Mouse (Mus musculus) kidney, postnatal 4 days (tissue): ENCODE results near the gene Tspan32.

Experiments used
- DNase-seq, 2 experiments: peaks; one replicate each; pipeline ENCODE4 v3.0.0; 2021; ENCODE audit warnings: mixed read lengths in 2 of 2

Tspan32 gene

DNA sequence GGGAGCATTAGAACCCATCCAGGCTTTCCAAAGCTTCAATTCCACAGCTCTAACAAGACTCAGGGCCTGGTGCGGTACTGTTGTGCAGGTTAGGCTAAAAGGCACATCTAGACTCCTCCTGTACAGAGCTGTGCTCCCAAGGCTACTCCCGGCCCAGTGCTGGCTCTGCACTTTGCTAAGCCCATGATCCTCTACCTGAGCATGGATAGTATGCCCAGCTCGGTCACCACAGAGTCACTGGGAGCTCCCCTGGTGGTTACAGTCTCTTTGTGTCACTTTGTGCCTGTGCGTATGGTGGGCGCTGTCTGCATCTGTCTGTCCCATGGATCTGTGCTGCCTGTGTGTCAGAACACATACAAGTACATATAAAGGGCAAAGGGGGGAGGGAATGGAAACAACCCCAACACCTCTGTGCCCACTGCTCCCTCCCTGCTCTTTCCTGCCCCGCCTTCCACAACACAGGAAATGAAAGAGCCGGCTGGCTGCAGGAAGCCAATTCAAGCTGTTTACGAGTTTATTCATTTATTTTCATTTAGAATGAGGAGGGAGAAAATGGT is 3.6 kb downstream of the Tspan32 start:
- peak; percentile 61 to 79 for DNase-seq

DNA sequence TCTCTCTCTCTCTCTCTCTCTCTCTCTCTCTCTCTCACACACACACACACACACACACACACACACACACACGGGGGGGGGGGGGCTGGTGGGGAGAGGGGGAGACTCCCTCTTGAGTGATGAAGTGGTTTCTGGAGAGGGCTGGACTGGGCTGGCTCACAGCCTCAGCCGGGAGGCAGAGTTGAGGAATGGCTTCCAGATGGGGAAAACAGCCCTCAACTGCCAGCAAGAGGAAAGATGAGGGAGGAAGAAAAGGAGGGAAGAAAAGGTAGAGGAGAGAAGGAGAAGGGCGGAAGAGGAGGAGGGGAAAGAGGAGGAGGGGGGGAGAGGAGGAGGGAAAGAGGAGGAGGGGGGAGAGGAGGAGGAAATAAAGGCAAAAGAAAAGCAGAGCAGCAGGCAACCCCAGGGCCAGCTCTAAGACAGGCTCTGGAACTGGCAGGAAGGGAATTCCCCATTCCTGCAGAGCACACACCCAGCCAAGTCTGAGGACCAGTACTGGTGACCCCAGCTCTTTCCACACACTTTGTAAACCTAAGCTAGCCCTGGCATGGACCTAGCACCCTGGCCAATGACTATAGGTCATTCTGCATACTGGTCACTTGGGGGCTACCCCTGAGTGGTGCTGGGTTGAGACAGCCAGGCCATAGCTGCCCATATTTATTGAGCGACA is 4.3 kb downstream of the Tspan32 start:
- peak; percentile 58 to 74 for DNase-seq

GRCm38 (mm10) chr7:143009996-143010395 is 5.2 kb downstream of the Tspan32 start:
- DNase-seq, result no peak

DNA sequence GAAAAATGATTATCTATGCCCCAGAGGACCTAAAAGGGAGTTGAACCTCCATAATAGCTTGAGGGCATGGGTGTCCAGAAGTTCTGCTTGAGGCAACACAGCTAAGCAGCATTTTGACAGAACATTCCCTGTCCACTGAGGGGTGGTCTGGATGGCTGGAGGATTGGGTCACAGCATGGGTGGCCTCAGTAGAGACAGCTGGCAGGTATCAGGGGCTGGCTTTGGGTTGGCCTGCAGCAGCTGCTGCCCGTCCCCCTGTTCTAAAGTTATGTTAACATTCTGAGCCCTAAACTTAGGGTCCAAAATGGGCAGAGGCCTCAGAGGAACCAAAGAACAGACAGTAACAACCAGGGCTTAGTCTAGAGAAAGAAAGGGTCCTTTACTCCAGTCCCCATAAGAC is 6.4 kb downstream of the Tspan32 start:
- no peak for DNase-seq

- DNase-seq, result peak; percentile 31 to 47
Observed at GRCm38 (mm10) chr7:143012230-143012875, 7.5 kb downstream of the Tspan32 start.

DNA sequence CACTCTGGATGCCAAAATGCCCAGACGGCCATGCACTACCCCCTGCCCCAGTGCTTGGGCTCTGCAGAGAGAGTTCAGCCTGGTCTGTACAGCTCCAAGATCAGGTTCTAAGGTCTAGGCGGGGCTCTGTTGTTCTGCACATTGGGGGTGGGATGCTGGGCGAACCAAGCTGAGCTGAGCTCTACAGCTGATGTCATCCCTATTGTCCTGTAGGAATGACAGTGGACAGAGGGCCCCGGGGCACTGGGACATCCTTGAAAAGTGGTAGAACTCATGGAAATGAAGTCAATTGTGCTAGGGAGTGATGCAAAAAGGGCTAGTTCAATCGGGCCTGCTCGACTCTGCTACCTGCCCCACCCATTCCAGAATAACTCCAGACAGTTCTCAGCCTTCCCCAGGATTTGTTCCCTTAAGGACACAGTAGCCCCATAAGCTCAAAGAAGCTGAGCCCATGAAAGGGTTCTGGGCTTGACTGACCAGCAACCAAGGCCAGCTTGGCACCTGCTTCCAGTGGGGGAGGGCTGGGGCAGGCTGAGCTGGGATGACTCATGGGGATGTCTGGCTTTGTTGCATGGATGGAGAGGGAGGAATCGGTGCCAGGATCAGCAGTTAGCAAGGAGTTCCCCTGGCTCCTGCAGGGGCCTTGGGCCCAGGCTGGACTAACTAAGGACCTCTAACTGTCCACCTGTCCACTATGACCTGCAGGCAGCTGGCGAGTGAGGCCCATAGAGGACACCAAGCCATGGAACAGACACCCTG is 8.8 kb downstream of the Tspan32 start:
- peak; percentile 37 to 56 for DNase-seq

DNA sequence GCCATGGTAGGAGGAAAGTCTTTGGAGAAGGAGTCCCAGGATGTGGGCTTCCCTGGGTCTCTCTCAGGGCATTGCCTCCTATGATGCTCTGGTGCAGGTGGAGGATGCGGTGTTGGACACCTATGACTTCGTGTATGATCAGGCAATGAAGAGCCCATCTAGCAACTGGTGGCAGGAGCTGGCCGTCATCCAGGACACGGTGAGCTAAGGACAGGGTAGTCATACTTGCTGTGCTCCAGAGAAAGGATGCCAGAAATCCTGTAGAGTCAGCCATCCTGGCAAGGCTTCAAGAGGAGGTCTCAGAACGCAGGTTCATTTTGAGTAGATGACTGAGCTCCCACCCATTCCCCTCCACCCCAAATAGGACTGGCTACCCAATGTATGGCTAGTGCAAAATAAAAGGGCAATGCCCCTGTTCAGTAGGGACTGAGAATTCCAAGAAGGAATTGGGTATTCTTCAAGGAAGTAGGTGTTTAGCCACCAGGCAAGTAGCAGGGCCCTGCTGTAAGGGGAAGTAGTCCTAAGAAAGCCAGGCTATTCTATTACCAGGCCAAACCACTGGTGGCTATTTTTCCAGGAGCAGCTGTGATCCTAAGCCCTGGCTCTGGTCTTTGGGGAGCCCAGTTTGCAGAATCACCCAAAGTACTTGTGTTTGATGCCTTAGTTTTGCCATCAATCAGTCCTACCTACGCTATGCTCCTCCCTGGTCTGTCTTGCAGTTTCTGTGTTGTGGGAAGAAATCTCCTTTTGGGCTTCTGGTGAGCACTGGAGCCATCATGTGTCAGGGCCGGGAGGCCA is 10.2 kb downstream of the Tspan32 start:
- no peak for DNase-seq

DNA sequence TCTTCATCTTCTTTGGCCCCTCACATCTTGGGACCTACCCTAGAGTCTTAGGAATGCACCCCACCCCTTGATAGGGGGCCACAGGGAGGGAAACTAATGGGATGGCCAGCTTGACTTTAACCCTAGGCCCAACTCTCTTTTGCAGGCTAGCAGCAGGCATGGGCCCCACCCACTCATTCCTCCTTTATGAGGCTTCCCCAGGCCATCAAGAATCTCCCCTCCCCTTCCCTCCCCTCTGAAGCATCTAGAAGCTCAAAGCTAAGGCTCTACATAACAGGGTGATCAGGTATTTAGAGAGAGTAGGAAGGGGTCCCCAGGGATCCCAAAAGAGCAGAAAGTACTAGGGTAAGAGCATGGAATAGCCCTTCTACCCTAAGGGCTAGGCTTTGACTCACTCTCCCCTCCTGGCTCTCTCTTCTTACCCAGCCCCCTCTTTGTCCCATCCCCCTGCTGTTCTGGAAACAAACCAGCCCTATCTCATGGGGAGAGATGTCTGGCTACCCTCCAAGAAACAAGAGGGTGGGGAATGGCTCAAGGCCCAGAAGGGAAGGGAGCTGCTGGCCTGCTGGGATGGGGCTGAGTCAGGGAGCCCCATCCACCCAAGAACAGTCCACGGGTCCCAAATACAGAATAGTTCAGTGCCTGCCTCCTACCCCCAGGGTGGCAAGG is 11.0 kb downstream of the Tspan32 start:
- peak; percentile 79 to 81 for DNase-seq

- no peak for DNase-seq
Observed at GRCm38 (mm10) chr7:143016424-143017142, 11.7 kb downstream of the Tspan32 start.

DNA sequence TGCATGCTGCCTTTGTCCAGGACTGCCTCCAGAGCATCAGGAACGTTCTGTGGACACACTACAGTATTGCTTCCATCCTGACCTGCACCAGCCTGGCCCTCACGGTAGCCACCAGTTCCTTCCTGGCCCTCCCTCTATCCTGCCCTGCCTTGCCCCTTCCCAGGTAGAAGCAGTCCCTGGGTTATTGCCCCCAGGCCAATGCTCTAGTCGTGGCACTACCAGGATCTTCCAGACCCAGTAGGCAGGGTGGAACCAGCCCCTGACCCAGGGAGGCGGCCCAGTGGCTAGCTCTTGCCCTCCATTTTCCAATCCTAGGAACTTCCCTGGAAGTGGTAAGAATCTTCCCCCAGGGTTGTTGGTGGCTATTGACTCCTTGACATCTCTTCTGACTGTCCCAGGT is 12.3 kb downstream of the Tspan32 start:
- DNase-seq, result no peak

GRCm38 (mm10) chr7:143020040-143020439 is 15.2 kb downstream of the Tspan32 start:
- DNase-seq, result no peak

DNA sequence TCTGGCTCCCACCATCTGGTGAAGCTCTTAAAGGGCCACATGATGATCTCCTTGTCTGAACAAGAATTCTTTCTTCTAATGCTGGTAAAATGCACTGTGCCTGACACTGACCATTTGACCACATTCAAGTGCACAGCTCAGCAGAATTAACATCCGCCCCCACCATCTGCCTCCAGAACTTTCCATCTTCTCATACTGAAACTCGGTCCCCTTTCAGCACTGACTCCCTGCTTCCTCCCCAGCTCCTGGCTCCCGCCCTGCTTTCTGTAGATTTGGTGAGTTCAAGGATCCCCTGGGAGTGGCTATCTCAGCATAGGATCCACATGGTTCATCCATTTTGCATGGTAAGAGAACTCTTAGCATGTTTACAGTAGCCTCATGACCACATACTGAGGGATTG is 15.9 kb downstream of the Tspan32 start:
- DNase-seq, result no peak

DNA sequence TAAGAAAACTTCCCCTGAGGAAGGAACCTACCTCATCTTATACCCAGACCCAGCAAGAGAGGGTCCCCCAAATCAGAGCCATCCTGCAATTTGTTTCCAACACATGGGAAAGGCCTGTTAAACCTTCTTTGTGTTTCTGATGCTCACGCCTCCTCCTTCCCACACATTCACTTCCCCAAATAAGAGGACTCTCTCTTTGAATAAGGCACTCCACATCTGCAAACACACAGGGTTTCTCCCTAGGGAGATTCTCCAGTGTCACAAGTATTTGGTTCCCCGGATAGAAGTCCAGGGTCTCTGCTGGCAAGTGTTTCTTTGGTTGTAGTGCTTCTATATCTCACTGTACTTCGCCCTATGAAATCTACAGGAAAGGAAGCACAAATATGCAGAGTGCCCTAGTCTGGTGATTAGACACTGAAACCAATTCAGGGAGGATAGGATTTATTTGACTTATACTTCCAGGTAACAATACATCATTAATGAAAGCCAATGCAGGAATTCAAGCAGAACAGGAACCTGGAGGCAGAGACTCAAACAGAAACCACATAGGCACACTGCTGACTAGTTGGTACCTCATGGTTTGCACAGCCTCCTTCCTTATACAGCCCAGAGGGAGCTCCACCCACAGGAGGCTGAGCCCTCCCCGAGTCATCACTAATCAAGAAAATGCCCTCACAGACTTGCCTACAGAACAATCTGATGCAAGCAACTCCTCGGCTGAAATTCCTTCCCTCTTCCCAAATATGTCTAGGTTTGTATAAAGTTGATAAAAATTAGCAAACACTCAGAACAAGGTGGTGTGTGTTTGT is 16.7 kb downstream of the Tspan32 start:
- no peak for DNase-seq

DNA sequence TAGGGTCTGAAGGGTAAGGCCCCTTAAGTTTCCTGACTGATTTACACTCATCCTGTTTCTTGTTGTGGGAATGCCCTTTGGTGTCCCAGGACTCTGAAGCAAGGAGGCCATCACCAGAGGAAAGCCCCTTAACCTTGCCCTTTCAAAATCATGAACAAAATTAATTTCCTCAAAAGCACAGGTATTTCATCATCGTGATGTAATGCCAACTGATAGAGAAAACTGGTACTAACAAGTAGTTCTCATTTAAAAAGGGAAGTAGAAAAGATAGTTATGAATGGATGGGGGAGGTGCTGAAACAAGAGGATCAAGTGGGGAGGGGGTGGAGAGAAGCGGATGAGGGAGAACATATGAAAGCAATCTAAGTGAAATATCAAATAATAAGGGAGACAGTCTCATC is 18.7 kb downstream of the Tspan32 start:
- DNase-seq, result no peak

- no peak for DNase-seq
Observed at GRCm38 (mm10) chr7:143024293-143024692, 19.4 kb downstream of the Tspan32 start.

DNA sequence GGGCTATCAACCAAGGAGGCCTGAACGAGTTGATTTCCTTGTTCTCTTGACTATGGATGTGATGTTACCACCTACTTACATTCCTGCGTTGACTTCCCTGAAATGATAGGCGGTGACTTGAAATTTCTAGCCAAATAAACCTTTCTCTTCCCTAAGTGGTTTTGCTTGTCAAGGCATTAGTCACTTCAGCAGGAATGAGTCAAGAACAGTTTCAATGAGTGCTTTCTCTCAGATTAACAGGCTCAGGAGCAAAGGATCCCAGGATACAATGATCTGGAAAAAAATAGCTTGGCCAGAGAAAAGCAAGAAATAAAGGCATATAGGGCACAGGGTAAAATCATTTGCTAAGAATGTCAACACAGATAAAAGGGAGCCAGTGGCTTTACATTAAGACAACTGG is 20.6 kb downstream of the Tspan32 start:
- DNase-seq, result no peak

DNA sequence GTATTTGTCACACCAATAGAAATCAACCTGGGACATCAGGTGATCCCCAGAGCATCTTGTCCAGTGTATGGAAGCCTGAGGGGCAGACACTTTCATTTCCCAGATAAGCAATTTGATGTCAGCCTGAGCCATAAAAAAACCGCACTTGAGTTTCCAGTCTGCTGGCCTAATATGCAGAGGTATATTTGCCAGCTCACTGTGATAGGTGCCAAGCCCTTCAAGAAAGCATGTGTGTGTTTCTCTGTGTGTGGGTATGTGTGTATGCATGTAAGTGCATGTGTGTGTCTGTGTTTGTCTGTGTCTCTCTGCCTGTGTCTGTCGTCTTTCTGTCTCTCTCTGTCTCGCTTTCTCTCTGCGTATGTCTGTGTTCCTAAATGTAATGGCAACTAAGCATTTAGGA is 22.4 kb downstream of the Tspan32 start:
- no peak for DNase-seq

DNA sequence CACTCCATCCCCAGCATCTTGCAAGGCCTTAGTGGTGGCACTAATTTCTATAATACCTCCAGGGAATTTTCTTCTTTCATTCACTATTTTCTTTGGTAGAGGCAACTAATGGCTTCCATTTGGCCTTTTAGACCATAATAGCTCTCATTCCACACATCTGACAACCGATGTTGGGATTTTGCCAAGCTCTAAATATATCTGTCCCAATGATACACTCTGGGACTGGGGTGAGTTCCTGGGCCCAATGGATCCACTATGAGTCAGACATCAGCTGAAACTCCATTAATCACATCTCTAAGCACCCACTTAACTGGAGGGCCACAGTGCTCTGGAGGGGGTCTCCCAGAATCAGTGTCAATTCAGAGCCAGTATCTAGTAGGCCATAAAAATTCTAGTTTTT is 27.0 kb downstream of the Tspan32 start:
- DNase-seq, result no peak

GRCm38 (mm10) chr7:143033581-143033980 is 28.7 kb downstream of the Tspan32 start:
- no peak for DNase-seq

DNA sequence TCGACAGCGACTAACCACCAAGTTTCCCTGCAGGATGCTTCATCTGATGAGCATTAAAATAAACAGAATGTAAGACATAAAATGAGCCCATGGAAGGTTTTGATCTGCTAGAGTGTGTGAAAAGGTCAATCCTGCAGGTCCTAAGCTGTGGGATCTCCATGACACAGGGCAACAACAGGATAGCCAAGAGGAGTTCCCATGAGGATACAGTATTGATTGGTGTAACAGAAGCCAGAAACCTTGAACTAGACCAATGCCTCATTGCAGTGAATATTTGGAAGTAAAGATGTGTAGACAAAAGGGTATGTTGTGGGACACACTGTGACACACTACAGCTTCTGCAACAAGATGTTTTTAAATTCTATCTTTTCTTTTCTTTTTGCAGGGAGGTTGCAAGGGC is 29.3 kb downstream of the Tspan32 start:
- no peak for DNase-seq
